Mouse (Mus musculus) lung, embryonic 14.5 days (tissue): ENCODE measurements around the gene Lpcat3. TPM values are rescaled to one million over a fixed set of nuclear protein-coding genes. Genes with fewer than 3 reads are reported as not detected.
A peak's percentile ranks its signal among the peaks of the same experiment; 100 is the strongest.

ENCODE experiments used
- ATAC-seq: fragments of 200-750 bp; cut with Nextera tagmentation; 2 replicates; pipeline ENCODE4 v1.8.0; 2017; ENCODE audit warnings: mild to moderate bottlenecking, moderate TSS enrichment, moderate library complexity; ENCODE audit not compliant: insufficient read depth
- DNase-seq: peaks from one replicate; pipeline ENCODE4 v3.0.0-alpha.2; 2015
- H3K27ac ChIP-seq: fragments of 300-500 bp; sonication (generic); 2 replicates; pipeline ENCODE4 v1.5.1; 2014; ENCODE audit warnings: low read depth, mild to moderate bottlenecking, moderate library complexity
- H3K27me3 ChIP-seq: fragments of 300-500 bp; sonication (generic); 2 replicates; pipeline ENCODE4 v1.6.1; 2014; ENCODE audit warnings: low read length, control low read depth; ENCODE audit not compliant: insufficient read depth
- H3K36me3 ChIP-seq: fragments of 300-500 bp; sonication (generic); 2 replicates; pipeline ENCODE4 v1.6.1; 2014; ENCODE audit warnings: control low read depth; ENCODE audit not compliant: insufficient read depth
- H3K4me1 ChIP-seq: fragments of 300-500 bp; sonication (generic); 2 replicates; pipeline ENCODE4 v1.6.1; 2014; ENCODE audit warnings: antibody characterized with exemption, control low read depth; ENCODE audit not compliant: insufficient read depth
- H3K4me2 ChIP-seq: fragments of 300-500 bp; sonication (generic); 2 replicates; pipeline ENCODE4 v1.6.1; 2014; ENCODE audit warnings: mild to moderate bottlenecking
- H3K4me3 ChIP-seq: fragments of 300-500 bp; sonication (generic); 2 replicates; pipeline ENCODE4 v1.5.1; 2014; ENCODE audit warnings: low read depth, low read length
- H3K9ac ChIP-seq: fragments of 300-500 bp; sonication (generic); 2 replicates; pipeline ENCODE4 v1.6.1; 2014
- H3K9me3 ChIP-seq: fragments of 300-500 bp; sonication (generic); 2 replicates; pipeline ENCODE4 v1.6.1; 2016; ENCODE audit warnings: low read depth, low read length, control low read depth
- CTCF ChIP-seq: IDR thresholded peaks from 2 replicates; pipeline ENCODE4 v1.5.1; 2016; ENCODE audit warnings: antibody characterized with exemption, low read depth
- WGBS: fragments of 180-500 bp; shearing (Covaris S2); extraction: QIAGEN DNeasy Blood & Tissue Kit; methylation state at CpG from one replicate; pipeline ENCODE4 v1.1.7; 2014; 5-methylcytosine and 5-hydroxymethylcytosine counted together
- polyA plus RNA-seq: library from polyadenylated mRNA; unstranded; fragments of >200 nt; fragmentation: Nextera tagmentation; extraction: Ambion mirVana; gene quantifications from 2 replicates; pipeline ENCODE4 v1.2.1, GENCODE M21; 2014

Gene Lpcat3
- polyA plus RNA-seq, 1 experiment from 2014 or later: 50.3 TPM

DNA sequence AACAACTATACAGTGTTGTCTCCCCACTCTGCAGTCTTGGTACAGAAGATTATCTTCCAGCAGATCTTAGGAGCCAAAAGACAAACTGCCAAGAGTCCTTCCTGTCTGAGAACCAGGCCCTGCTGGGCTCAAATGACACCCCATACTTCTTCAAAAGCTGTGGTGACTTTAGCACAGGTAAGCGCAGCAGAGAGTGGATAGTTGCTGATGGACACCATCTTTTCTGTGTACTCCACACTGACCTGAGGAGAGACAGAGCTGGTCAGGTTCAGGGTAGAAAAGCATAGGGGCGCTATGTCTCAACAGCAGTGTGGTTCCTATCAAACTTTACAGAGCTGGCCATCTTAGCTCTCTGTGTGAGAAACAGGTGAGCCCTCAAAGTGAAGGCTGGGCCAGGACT is 41.6 kb downstream of the Lpcat3 start:
- Histone ChIP-seq H3K36me3 (peaks cover 85% of the 10 kb centered on the region), H3K9me3 (no peaks in the 10 kb centered on the region), H3K27ac (no peak overlapping the region), H3K4me3 (no peak overlapping the region), H3K27me3 (no peaks in the 10 kb centered on the region), H3K4me1 (no peaks in the 10 kb centered on the region), H3K4me2 (no peak overlapping the region), H3K9ac (no peak overlapping the region)
- ATAC-seq (no peak), DNase-seq (no peak)
- TF ChIP-seq CTCF: no peak
- 85% methylated on average over 2 of the region's 2 CpGs for WGBS

DNA sequence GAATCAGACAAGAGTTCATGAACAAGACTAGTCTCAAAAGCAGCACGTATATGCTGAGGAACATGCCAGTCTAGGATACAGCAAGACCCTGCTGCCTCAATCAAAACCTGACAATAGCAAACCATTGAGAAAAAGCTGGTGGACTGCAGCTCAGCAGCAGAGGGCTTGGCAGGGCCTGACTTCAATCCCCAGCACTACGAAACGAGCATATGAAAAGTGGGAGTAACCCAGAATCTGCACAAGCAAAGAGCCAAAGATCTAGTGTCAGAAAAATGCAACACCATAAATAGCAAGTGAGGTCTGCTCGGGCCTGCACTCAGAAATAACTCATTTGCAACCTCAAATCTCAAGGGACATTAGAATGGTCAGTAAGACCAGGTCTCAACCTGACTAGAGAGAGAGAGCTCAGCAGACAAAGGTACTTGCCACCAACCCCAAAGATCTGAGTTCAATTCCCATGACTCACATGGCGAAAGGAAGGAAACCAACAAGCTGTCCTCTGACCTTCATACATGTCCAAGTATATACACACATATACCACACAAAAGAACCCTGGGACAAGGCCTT is 43.3 kb downstream of the Lpcat3 start:
- H3K9ac ChIP-seq: no peak overlapping the region
- H3K27ac ChIP-seq: no peak overlapping the region
- H3K9me3 ChIP-seq: no peaks in the 10 kb centered on the region
- ATAC-seq (no peak), DNase-seq (no peak)
- 86% methylated on average over 5 of the region's 5 CpGs for WGBS
- H3K27me3 ChIP-seq: no peaks in the 10 kb centered on the region
- H3K4me2 ChIP-seq: no peak overlapping the region
- TF ChIP-seq CTCF: no peak
- H3K4me3 ChIP-seq: no peak overlapping the region
- H3K36me3 ChIP-seq: peaks cover 73% of the 10 kb centered on the region
- peaks cover 4% of the 10 kb centered on the region; the same call in 1 of the 2 replicates for H3K4me1 ChIP-seq

DNA sequence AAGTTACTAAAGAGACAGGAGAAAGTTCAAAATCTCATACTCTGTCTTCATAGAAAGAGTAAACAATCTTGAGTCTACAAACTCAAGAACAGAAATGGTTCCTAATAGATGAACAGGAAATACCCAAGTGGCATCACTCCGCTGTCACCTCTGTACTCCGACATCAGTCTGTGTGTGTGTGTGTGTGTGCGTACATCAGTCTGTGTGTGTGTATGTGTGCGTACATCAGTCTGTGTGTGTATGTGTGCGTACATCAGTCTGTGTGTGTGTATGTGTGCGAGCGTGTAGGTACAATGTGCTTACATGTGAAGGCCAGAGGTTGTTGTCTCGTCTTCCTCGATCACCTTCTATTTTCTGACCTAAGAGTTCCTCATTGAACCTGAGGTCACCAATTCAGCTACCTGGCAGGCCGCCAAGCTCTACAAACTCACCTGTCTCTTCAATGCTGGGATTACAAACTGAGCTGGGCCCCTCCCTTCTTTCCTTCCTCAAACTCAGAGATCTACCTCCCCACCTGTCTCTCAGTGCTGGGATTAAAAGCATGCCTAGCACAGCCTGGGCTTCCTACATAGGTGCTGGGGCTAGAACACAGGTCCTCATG is 45.6 kb downstream of the Lpcat3 start:
- DNase-seq (no peak), ATAC-seq (no peak)
- H3K4me1 ChIP-seq: peaks cover 9% of the 10 kb centered on the region
- H3K9me3 ChIP-seq: no peaks in the 10 kb centered on the region
- no peak overlapping the region for H3K9ac ChIP-seq
- no peak overlapping the region for H3K27ac ChIP-seq
- H3K36me3 ChIP-seq: peaks cover 51% of the 10 kb centered on the region
- no peak for TF ChIP-seq CTCF
- H3K4me2 ChIP-seq: no peak overlapping the region
- 86% methylated on average over 10 of the region's 10 CpGs for WGBS
- H3K27me3 ChIP-seq: no peaks in the 10 kb centered on the region
- H3K4me3 ChIP-seq: no peak overlapping the region

DNA sequence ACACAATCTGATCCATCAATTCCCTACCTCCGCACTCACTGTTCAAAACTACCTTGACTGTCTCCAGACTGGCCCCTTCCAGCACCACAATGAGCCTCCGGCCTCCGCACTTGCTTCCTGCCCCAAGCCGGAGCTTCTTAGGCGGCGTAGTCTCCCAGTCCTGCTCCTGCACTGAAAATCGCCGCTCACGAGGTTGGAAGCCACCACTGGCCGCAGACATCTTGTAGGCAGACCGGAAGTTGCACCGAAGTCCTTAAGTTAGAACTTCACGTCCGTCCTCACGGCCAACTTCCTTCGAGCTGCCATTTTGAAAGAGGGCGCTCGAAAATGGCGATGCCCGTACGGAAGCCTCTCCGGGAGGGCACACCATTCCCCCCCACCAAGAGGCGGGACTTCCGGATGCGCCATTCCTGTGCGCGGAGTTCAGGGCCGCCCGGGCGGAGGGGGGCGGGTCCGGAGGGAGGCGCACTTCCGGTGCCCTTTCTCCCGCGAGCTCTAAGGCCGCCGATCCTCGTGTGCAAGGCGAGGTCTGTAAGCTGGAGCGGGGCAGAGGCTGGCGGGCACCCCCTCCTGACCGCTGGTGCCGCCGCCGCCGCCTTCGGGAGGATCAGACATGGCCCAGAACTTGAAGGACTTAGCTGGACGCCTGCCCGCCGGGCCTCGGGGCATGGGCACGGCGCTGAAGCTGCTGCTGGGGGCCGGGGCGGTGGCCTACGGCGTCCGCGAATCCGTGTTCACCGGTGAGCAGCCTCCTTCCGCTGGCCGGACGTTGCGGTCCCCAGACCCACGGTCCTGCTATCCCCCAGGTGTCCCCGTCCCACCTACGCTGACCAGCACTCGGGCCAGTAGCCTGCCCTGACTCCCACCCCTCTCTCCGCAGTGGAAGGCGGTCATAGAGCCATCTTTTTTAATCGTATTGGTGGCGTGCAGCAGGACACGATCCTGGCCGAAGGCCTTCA is 49.3 kb downstream of the Lpcat3 start, which contains the start of the genes Emg1 and Phb2:
Gene Emg1 (minus strand): TSS at position 355 of the 959 bp plus-strand sequence.
Gene Phb2 (plus strand): TSS at position 513 of the 959 bp plus-strand sequence.
- Histone ChIP-seq H3K27me3 (no peaks in the 10 kb centered on the region), H3K36me3 (peaks cover 54% of the 10 kb centered on the region), H3K9ac (peak within 1 kb of the TSS; percentile 93), H3K4me1 (peaks cover 14% of the 10 kb centered on the region), H3K27ac (peak within 1 kb of the TSS; percentile 94), H3K4me3 (peak within 1 kb of the TSS; percentile 97), H3K9me3 (no peaks in the 10 kb centered on the region), H3K4me2 (peak within 1 kb of the TSS; percentile 99)
- no peak; the same call in 1 of the 2 replicates for TF ChIP-seq CTCF
- under 1% methylated on average over 76 of the region's 76 CpGs for WGBS
- DNase-seq (peak; percentile 100), ATAC-seq (peak; percentile 97)

DNA sequence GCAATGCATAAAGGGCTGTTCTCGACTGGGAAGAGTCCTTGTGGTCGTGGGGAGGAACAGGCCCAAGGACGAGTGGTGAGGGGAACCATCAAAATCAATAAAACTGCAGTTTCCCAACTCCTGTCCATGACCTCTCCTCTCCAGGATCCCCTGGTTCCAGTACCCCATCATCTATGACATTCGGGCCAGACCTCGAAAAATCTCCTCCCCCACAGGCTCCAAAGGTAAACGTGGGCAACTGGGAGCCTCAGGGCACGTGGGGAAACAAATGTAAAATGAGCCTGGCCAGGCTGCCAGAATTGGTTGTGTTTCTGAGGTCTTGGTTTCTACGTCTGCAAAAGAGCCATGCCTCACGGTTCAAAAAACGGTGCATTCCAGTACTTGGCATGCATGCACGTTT is 50.1 kb downstream of the Lpcat3 start:
- Histone ChIP-seq H3K9ac (peak overlapping the region; percentile 93), H3K4me3 (peak overlapping the region; percentile 97), H3K27ac (peak overlapping the region; percentile 70), H3K27me3 (no peaks in the 10 kb centered on the region), H3K36me3 (peaks cover 53% of the 10 kb centered on the region), H3K4me1 (peaks cover 14% of the 10 kb centered on the region), H3K9me3 (no peaks in the 10 kb centered on the region), H3K4me2 (peak overlapping the region; percentile 99)
- TF ChIP-seq CTCF: no peak
- WGBS: 14% methylated on average over 11 of the region's 11 CpGs
- ATAC-seq (no peak), DNase-seq (no peak)

DNA sequence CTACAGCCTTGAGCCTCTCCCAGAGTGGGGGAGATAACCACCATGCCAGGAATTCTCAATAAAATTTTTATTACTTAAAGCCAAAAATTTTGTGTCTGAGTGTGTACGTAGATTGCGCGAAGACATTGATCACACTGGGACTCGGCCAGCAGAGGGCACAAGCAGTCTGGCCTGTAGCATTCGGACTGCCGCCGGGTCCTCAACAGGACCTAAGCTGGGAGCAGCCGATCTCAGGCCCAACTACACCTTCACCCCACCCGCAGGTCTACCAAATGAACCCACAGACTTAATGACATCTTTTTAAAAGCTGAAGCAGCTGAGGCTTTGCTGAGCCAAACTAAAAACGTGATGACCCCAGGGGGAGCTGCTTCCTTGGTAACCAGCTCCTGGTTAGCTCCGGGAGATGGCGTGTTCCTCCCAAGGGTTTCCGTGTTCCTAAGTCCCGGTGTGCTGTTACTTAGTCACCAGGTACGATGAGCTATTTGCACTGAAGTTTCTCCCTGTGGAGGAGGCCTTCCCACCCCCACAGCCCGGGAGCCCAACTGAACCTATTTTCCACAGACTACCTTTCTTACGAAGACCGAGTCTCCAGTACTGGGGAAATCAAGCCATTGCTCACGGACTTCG is 54.1 kb downstream of the Lpcat3 start:
- no peak for ATAC-seq
- Histone ChIP-seq H3K27ac (no peak overlapping the region), H3K9ac (peak overlapping the region; percentile 57; the same call in 1 of the 2 replicates), H3K4me1 (peaks cover 10% of the 10 kb centered on the region), H3K36me3 (peaks cover 42% of the 10 kb centered on the region), H3K27me3 (no peaks in the 10 kb centered on the region), H3K4me3 (peak overlapping the region; percentile 43), H3K9me3 (no peaks in the 10 kb centered on the region), H3K4me2 (peak overlapping the region; percentile 56)
- WGBS: 56% methylated on average over 20 of the region's 20 CpGs
- DNase-seq: peak; percentile 84
- peak; percentile 76 for TF ChIP-seq CTCF
